Mouse (Mus musculus): ENCODE measurements around the gene Flywch1. TPM values are rescaled to one million over a fixed set of nuclear protein-coding genes. Genes with fewer than 3 reads are reported as not detected.
A peak's percentile ranks its signal among the peaks of the same experiment; 100 is the strongest.

Gene Flywch1
- total and polyA plus RNA-seq, 3 experiments: 18.8 to 28.3 (median 23.4) TPM

DNA sequence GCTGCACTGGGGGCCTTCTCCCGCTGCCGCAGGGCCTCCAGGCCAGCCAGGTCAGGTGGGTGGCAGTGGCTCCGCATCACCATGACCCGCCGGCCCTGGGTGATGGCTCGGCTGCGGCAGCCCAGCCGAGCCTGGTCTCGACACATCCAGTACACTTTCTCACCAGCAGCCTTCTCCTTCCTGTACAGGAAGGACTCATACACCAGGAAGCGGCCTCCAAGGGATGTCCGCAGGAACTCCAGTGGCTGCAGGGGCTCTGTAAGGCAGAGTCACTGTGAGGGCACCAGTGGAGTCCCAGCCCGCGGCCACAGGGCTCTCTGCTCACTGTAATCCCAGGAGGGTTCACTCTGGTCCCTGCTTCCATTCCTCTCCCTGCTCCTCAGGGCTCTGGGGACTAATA lies 15.7 kb downstream of the Flywch1 start:
- H3K36me3 ChIP-seq (replicated peaks in 1 of 2; ENCODE audit: control insufficient read depth in 1 of 2, insufficient read depth in 1 of 2, low read length in 1 of 2): peaks cover 59 to 78% of the 10 kb centered on the region in 2 experiments
- H3K4me3 ChIP-seq (replicated peaks in 1 of 3; ENCODE audit: low read depth in 2 of 3, low read length in 2 of 3, poor library complexity in 1 of 3): no peak overlapping the region
- TF ChIP-seq E2F4 (IDR thresholded peaks at IDR 0.05; ENCODE audit: insufficient replicate concordance, low read depth, low read length): no peak
- no peak for TF ChIP-seq POLR2AphosphoS2 (IDR thresholded peaks at IDR 0.05; ENCODE audit: low read depth, low read length)
- TF ChIP-seq CTCF (conservative IDR thresholded peaks at IDR 0.05 in 1 of 2, IDR thresholded peaks at IDR 0.05 in 1 of 2; ENCODE audit: low read depth in 2 of 2, low read length in 2 of 2): no peak
- dilution Hi-C loops (cut with MboI; ENCODE audit: extremely low pct_ligation_motif_present, extremely low pct_unique_long_range_greater_than_20kb, low sequenced_read_pairs) (no loop called here), in situ Hi-C loops (cut with MboI; ENCODE audit: low pct_ligation_motif_present, low pct_unique_long_range_greater_than_20kb, low sequenced_read_pairs) (no loop called here)
- H3K27ac ChIP-seq (ENCODE audit: insufficient read depth, low read depth): no peak overlapping the region
- H3K9ac ChIP-seq (ENCODE audit: insufficient read depth, low read depth): no peak overlapping the region
- no peaks in the 10 kb centered on the region for H3K27me3 ChIP-seq (replicated peaks)
- H3K79me2 ChIP-seq (replicated peaks; ENCODE audit: control insufficient read depth, extremely low read depth, insufficient read depth, poor library complexity, severe bottlenecking): no peaks in the 10 kb centered on the region
- DNase-seq (ENCODE audit: extremely low read depth): no peak
- H3K9me3 ChIP-seq (replicated peaks; ENCODE audit: low read length): peaks cover 5% of the 10 kb centered on the region
- no peak overlapping the region for H3K4me2 ChIP-seq (ENCODE audit: insufficient read depth, low read depth, poor library complexity, severe bottlenecking)
- H3K4me1 ChIP-seq (ENCODE audit: control insufficient read depth in 1 of 2, insufficient read depth in 2 of 2): no peaks in the 10 kb centered on the region

- Histone ChIP-seq H3K27ac (ENCODE audit: insufficient read depth, low read depth) (no peak overlapping the region), H3K36me3 (replicated peaks in 1 of 2; ENCODE audit: control insufficient read depth in 1 of 2, insufficient read depth in 1 of 2, low read length in 1 of 2) (peaks cover 21 to 35% of the 10 kb centered on the region in 2 experiments), H3K4me2 (ENCODE audit: insufficient read depth, low read depth, poor library complexity, severe bottlenecking) (peak overlapping the region; percentile 72), H3K79me2 (replicated peaks; ENCODE audit: control insufficient read depth, extremely low read depth, insufficient read depth, poor library complexity, severe bottlenecking) (no peaks in the 10 kb centered on the region), H3K4me1 (ENCODE audit: control insufficient read depth in 1 of 2, insufficient read depth in 2 of 2) (peaks cover 31 to 54% of the 10 kb centered on the region in 2 experiments), H3K4me3 (replicated peaks in 1 of 3; ENCODE audit: low read depth in 2 of 3, low read length in 2 of 3, poor library complexity in 1 of 3) (peak overlapping the region; percentile 34 to 48 (median 43)), H3K9ac (ENCODE audit: insufficient read depth, low read depth) (peak overlapping the region; percentile 55; the same call in 1 of the 2 replicates), H3K27me3 (replicated peaks) (peaks cover 17% of the 10 kb centered on the region), H3K9me3 (replicated peaks; ENCODE audit: low read length) (no peaks in the 10 kb centered on the region)
- in situ Hi-C loops (cut with MboI; ENCODE audit: low pct_ligation_motif_present, low pct_unique_long_range_greater_than_20kb, low sequenced_read_pairs): no loop called here
- no peak for DNase-seq (ENCODE audit: extremely low read depth)
- dilution Hi-C loops (cut with MboI; ENCODE audit: extremely low pct_ligation_motif_present, extremely low pct_unique_long_range_greater_than_20kb, low sequenced_read_pairs): no loop called here
- no peak for TF ChIP-seq ELF1 (IDR thresholded peaks at IDR 0.05; ENCODE audit: low read depth, low read length)
- TF ChIP-seq MAX (IDR thresholded peaks at IDR 0.05; ENCODE audit: low read length): 0 out of 2 replicates have a peak, but pooled peaks have one; percentile 37
- TF ChIP-seq RCOR1 (conservative IDR thresholded peaks at IDR 0.05; ENCODE audit: low read depth, low read length): no peak
- TF ChIP-seq EP300 (IDR thresholded peaks at IDR 0.05; ENCODE audit: low read length): no peak
- no peak for TF ChIP-seq JUND (conservative IDR thresholded peaks at IDR 0.05; ENCODE audit: low read depth, low read length)
- TF ChIP-seq CHD1 (IDR thresholded peaks at IDR 0.05; ENCODE audit: low read depth, low read length): no peak
- TF ChIP-seq SMC3 (IDR thresholded peaks at IDR 0.05; ENCODE audit: low read depth, low read length): no peak
- no peak for TF ChIP-seq PAX5 (IDR thresholded peaks at IDR 0.05; ENCODE audit: low read length)
- no peak for TF ChIP-seq POLR2A (IDR thresholded peaks at IDR 0.05; ENCODE audit: low read depth, low read length)
- no peak for TF ChIP-seq KAT2A (IDR thresholded peaks at IDR 0.05; ENCODE audit: insufficient replicate concordance, low read length)
- TF ChIP-seq JUN (IDR thresholded peaks at IDR 0.05; ENCODE audit: insufficient read depth, low read depth, low read length): no peak
- TF ChIP-seq MYC (IDR thresholded peaks at IDR 0.05; ENCODE audit: low read depth, low read length): no peak
- TF ChIP-seq ZKSCAN1 (IDR thresholded peaks at IDR 0.05; ENCODE audit: borderline replicate concordance, low read depth, low read length): no peak
- TF ChIP-seq HCFC1 (IDR thresholded peaks at IDR 0.05; ENCODE audit: low read depth, low read length): no peak
- TF ChIP-seq USF2 (conservative IDR thresholded peaks at IDR 0.05; ENCODE audit: low read depth, low read length): no peak
- TF ChIP-seq MXI1 (IDR thresholded peaks at IDR 0.05; ENCODE audit: low read depth, low read length): no peak
- no peak for TF ChIP-seq MAZ (IDR thresholded peaks at IDR 0.05; ENCODE audit: low read depth, low read length)
- TF ChIP-seq ZC3H11A (IDR thresholded peaks at IDR 0.05; ENCODE audit: low read depth, low read length): no peak
- TF ChIP-seq TCF12 (IDR thresholded peaks at IDR 0.05; ENCODE audit: low read depth, low read length): no peak; the same call in 1 of the 2 replicates
- no peak for TF ChIP-seq TBP (conservative IDR thresholded peaks at IDR 0.05; ENCODE audit: low read depth, low read length)
- TF ChIP-seq UBTF (IDR thresholded peaks at IDR 0.05; ENCODE audit: low read depth, low read length): no peak
- no peak for TF ChIP-seq E2F4 (IDR thresholded peaks at IDR 0.05; ENCODE audit: insufficient replicate concordance, low read depth, low read length)
- no peak for TF ChIP-seq BHLHE40 (IDR thresholded peaks at IDR 0.05; ENCODE audit: low read depth, low read length)
- 0 out of 2 replicates have a peak, but pooled peaks have one; percentile 6 for TF ChIP-seq ETS1 (conservative IDR thresholded peaks at IDR 0.05; ENCODE audit: low read depth, low read length)
- peak; percentile 52; the same call in 1 of the 2 replicates for TF ChIP-seq NELFE (IDR thresholded peaks at IDR 0.05; ENCODE audit: low read depth, low read length)
- no peak for TF ChIP-seq GABPA (IDR thresholded peaks at IDR 0.05; ENCODE audit: insufficient replicate concordance, low read depth, low read length)
- TF ChIP-seq IRF4 (IDR thresholded peaks at IDR 0.05; ENCODE audit: low read depth, low read length): no peak
Observed at GRCm38 (mm10) chr17:23749400-23750191, 21.8 kb downstream of the Flywch1 start.
